Mouse (Mus musculus) limb, embryonic 14.5 days (tissue): ENCODE results near the gene Lrg1. TPM values are rescaled to one million over a fixed set of nuclear protein-coding genes. Genes with fewer than 3 reads are reported as not detected.
"Not testable (repeated sequence)": the region's sequence is repeated elsewhere in the genome, so short reads cannot be mapped to it uniquely, and the experiment has no call there.

Experiments used
- ATAC-seq: fragments of 200-750 bp; cut with Nextera tagmentation; 2 replicates; pipeline ENCODE4 v1.8.0; 2017; ENCODE audit warnings: low read depth, moderate number of reproducible peaks, moderate TSS enrichment; ENCODE audit not compliant: low FRiP score
- DNase-seq: peaks from one replicate; pipeline ENCODE4 v3.0.0-alpha.2; 2015; ENCODE audit warnings: low spot score
- H3K27ac ChIP-seq: fragments of 300-500 bp; sonication (generic); replicated peaks from 2 replicates; pipeline ENCODE4 v1.5.1; 2014; ENCODE audit warnings: low read depth, mild to moderate bottlenecking, low read length, moderate library complexity, mixed read lengths
- H3K27me3 ChIP-seq: fragments of 300-500 bp; sonication (generic); 2 replicates; pipeline ENCODE4 v1.6.1; 2014; ENCODE audit warnings: low read length, mixed read lengths; ENCODE audit not compliant: control insufficient read depth, insufficient read depth
- H3K36me3 ChIP-seq: fragments of 300-500 bp; sonication (generic); 2 replicates; pipeline ENCODE4 v1.6.1; 2014; ENCODE audit warnings: mild to moderate bottlenecking, low read length, moderate library complexity, mixed read lengths; ENCODE audit not compliant: control insufficient read depth, insufficient read depth
- H3K4me1 ChIP-seq: fragments of 300-500 bp; sonication (generic); 2 replicates; pipeline ENCODE4 v1.6.1; 2014; ENCODE audit warnings: antibody characterized with exemption, low read length, mixed read lengths; ENCODE audit not compliant: control insufficient read depth, insufficient read depth
- H3K4me2 ChIP-seq: fragments of 300-500 bp; sonication (generic); replicated peaks from 2 replicates; pipeline ENCODE4 v1.6.1; 2014; ENCODE audit warnings: low read depth, mild to moderate bottlenecking, low read length, moderate library complexity; ENCODE audit not compliant: severe bottlenecking
- H3K4me3 ChIP-seq: fragments of 300-500 bp; sonication (generic); replicated peaks from 2 replicates; pipeline ENCODE4 v1.5.1; 2014; ENCODE audit warnings: low read length
- H3K9ac ChIP-seq: fragments of 300-500 bp; sonication (generic); 2 replicates; pipeline ENCODE4 v1.6.1; 2014; ENCODE audit warnings: mild to moderate bottlenecking, low read depth, low read length, moderate library complexity; ENCODE audit not compliant: severe bottlenecking
- H3K9me3 ChIP-seq: fragments of 300-500 bp; sonication (generic); 2 replicates; pipeline ENCODE4 v1.6.1; 2016; ENCODE audit warnings: low read length; ENCODE audit not compliant: control insufficient read depth
- POLR2A ChIP-seq: fragments of 200-500 bp; IDR thresholded peaks from 2 replicates; pipeline ENCODE4 v1.8.0; 2012; ENCODE audit warnings: inconsistent platforms, mild to moderate bottlenecking, moderate library complexity, borderline replicate concordance; ENCODE audit not compliant: insufficient read depth, insufficient read length; ENCODE audit errors: extremely low read depth
- whole genome bisulfite sequencing: fragments of 180-500 bp; shearing (Covaris S2); extraction: QIAGEN DNeasy Blood & Tissue Kit; methylation state at CpG from one replicate; pipeline ENCODE4 v1.1.7; 2014; 5-methylcytosine and 5-hydroxymethylcytosine counted together
- polyA plus RNA-seq, 2 experiments: library from polyadenylated mRNA; depleted of rRNA in 1 of 2; stranded (reverse) in 1 of 2; unstranded in 1 of 2; fragments of >200 nt; fragmentation: Nextera tagmentation in 1 of 2; extraction: Ambion mirVana in 1 of 2; gene quantifications; 2 replicates each; pipeline versions ENCODE4 v1.2.1 to v1.2.3; 2012 to 2014

Gene Lrg1
- polyA plus RNA-seq, 2 experiments: 0.29 to 0.43 TPM

- Histone ChIP-seq H3K9ac (no peak overlapping the region), H3K9me3 (no peaks in the 10 kb centered on the region), H3K27ac (no peak overlapping the region), H3K27me3 (no peaks in the 10 kb centered on the region), H3K4me1 (no peaks in the 10 kb centered on the region), H3K4me2 (no peak overlapping the region), H3K4me3 (no peak overlapping the region), H3K36me3 (peaks cover 8% of the 10 kb centered on the region; the same call in 1 of the 2 replicates)
- 77% methylated on average over 6 of the region's 6 CpGs for WGBS
- no peak for DNase-seq
- no peak for ATAC-seq
- no peak for TF ChIP-seq POLR2A
Measured at GRCm38 (mm10) chr17:56108334-56109044, 13.3 kb downstream of the Lrg1 start.

- H3K27me3 ChIP-seq: no peaks in the 10 kb centered on the region
- 58% methylated on average over 2 of the region's 2 CpGs for WGBS
- H3K4me1 ChIP-seq: no peaks in the 10 kb centered on the region
- H3K9ac ChIP-seq: no peak overlapping the region
- H3K36me3 ChIP-seq: peaks cover 15% of the 10 kb centered on the region
- DNase-seq (no peak), ATAC-seq (no peak)
- H3K9me3 ChIP-seq: no peaks in the 10 kb centered on the region
- TF ChIP-seq POLR2A: no peak
- H3K4me2 ChIP-seq: no peak overlapping the region
- no peak overlapping the region for H3K27ac ChIP-seq
- H3K4me3 ChIP-seq: no peak overlapping the region
Measured at GRCm38 (mm10) chr17:56107736-56108135, 14.1 kb downstream of the Lrg1 start.

DNA sequence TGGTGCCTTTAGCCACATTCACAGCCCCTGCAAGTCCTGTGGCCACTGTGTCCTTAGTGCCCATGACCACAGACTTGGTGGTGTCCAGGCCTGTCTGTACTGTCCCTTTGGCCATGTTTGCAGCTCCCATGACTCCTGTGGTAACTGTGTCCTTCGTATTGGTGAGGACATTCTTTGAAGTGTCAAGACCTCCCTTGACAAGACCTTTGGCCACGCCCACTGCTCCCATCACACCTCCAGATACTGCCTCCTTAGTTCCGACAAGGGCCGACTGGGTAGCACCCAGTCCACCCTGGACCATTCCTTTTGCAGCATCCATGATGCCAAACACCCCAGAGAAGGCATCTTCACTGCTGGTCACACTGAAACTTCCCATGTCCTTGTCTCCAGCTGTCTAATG, 14.8 kb downstream of the Lrg1 start:
- Histone ChIP-seq H3K4me3 (no peak overlapping the region), H3K4me2 (no peak overlapping the region), H3K36me3 (peaks cover 22% of the 10 kb centered on the region), H3K27me3 (no peaks in the 10 kb centered on the region), H3K27ac (no peak overlapping the region), H3K9me3 (no peaks in the 10 kb centered on the region), H3K4me1 (no peaks in the 10 kb centered on the region), H3K9ac (no peak overlapping the region)
- 71% methylated on average over 4 of the region's 4 CpGs for WGBS
- ATAC-seq (no peak), DNase-seq (no peak)
- TF ChIP-seq POLR2A: no peak

GRCm38 (mm10) chr17:56106436-56106835, 15.4 kb downstream of the Lrg1 start:
- DNase-seq: not testable (repeated sequence)

GRCm38 (mm10) chr17:56104821-56105220, 17.0 kb downstream of the Lrg1 start:
- ATAC-seq: not testable (repeated sequence)

More at GRCm38 (mm10) chr17:56106436-56106835, 15.4 kb downstream of the Lrg1 start:
- not testable (repeated sequence) for H3K27ac ChIP-seq, ATAC-seq, H3K27me3 ChIP-seq, H3K4me1 ChIP-seq, H3K4me3 ChIP-seq, H3K4me2 ChIP-seq, H3K9ac ChIP-seq, H3K9me3 ChIP-seq
- 100% methylated on average over 4 of the region's 4 CpGs for WGBS
- H3K36me3 ChIP-seq: peaks cover 26% of the 10 kb centered on the region

More at GRCm38 (mm10) chr17:56104821-56105220, 17.0 kb downstream of the Lrg1 start:
- H3K4me3 ChIP-seq, H3K27me3 ChIP-seq, H3K4me2 ChIP-seq, H3K9ac ChIP-seq, H3K27ac ChIP-seq, H3K9me3 ChIP-seq, DNase-seq, H3K4me1 ChIP-seq: not testable (repeated sequence)
- 100% methylated on average over 1 of the region's 5 CpGs for WGBS
- H3K36me3 ChIP-seq: peaks cover 42% of the 10 kb centered on the region
